Mouse (Mus musculus): ENCODE results near the gene Hibch. TPM values are rescaled to one million over a fixed set of nuclear protein-coding genes. Genes with fewer than 3 reads are reported as not detected.

Hibch gene
- 10 to 100 TPM; 17.0 to 22.7 (median 18.2) TPM for total RNA-seq (2022)

- DNase-seq (ENCODE audit: low spot score in 2 of 2), result peak; percentile 96 to 98
These were observed at the start of gene Hibch for GRCm38 (mm10) chr1:52844782-52845665. Gene Hibch (plus strand): TSS chr1:52844929.

- no peak for DNase-seq (ENCODE audit: low spot score in 2 of 2)
These were observed 48.8 kb upstream of the Hibch start for GRCm38 (mm10) chr1:52795927-52796326.

GRCm38 (mm10) chr1:52799056-52799726 is 45.5 kb upstream of the Hibch start:
- peak in 1 of 2 experiments; percentile 29 for DNase-seq (ENCODE audit: low spot score in 2 of 2)

DNA sequence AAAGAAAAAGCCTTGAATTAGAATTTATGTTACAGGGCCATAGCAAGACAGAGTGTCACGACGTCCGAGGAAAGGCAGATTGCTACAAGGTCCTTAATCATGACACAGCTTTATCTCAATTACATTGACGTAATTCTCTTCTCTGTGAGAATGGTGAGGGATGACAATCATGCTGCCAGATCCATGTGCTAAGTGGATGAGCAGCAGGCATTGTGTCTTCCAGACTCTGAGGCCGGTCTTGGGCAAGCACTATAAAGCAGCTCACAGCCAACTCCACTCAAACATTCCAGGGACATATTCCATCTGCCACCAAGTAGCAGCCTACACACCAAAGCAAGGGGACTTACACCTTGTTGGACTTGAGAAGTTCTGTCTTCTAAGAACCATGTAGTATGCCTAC is 45.0 kb upstream of the Hibch start:
- no peak for DNase-seq (ENCODE audit: low spot score in 2 of 2)

DNA sequence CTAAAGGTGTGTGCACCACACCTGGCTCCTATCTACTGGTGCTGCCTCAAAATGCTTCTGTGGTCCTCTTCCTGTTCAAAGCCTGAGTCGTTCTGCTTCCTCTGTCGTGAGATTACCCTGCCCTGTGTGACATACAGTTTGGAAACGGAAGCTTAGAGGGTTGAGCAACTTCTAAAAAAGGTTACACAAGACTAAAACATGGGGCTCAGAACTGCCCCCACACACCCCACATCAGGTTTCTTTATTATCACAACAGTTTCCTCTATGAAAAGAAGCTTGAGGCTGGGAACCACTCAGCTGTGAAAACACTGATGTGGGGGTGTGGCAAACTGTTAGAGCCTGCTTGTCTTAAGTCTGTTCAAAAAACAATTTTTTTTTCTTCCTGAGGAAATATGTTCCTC is 44.4 kb upstream of the Hibch start:
- no peak for DNase-seq (ENCODE audit: low spot score in 2 of 2)

DNA sequence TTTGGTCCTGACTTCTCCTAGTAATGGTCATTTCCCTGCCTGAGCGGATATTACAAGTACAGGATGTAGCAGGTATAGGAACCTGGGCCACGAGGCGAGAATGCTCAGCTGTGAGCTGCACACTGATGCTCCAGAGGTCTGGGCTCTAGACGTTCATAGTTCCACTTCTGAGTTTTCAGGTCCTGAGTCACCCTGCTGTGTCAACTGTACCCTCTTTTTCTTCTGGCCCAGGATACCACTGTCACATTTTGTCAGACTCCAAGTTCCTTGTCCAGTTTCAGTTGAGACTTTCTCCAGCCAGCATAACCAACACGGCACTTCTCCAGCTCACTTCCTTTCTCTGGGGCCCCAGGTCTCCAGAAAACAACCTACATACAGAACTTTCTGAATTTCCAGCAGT is 43.1 kb upstream of the Hibch start:
- no peak for DNase-seq (ENCODE audit: low spot score in 2 of 2)

- no peak for DNase-seq (ENCODE audit: low spot score in 2 of 2)
These were observed 42.2 kb upstream of the Hibch start for GRCm38 (mm10) chr1:52802406-52802975.

- DNase-seq (ENCODE audit: low spot score in 2 of 2), result no peak
These were observed 39.7 kb upstream of the Hibch start for GRCm38 (mm10) chr1:52805041-52805440.

- no peak for DNase-seq (ENCODE audit: low spot score in 2 of 2)
These were observed 36.3 kb upstream of the Hibch start for GRCm38 (mm10) chr1:52808456-52808855.

DNA sequence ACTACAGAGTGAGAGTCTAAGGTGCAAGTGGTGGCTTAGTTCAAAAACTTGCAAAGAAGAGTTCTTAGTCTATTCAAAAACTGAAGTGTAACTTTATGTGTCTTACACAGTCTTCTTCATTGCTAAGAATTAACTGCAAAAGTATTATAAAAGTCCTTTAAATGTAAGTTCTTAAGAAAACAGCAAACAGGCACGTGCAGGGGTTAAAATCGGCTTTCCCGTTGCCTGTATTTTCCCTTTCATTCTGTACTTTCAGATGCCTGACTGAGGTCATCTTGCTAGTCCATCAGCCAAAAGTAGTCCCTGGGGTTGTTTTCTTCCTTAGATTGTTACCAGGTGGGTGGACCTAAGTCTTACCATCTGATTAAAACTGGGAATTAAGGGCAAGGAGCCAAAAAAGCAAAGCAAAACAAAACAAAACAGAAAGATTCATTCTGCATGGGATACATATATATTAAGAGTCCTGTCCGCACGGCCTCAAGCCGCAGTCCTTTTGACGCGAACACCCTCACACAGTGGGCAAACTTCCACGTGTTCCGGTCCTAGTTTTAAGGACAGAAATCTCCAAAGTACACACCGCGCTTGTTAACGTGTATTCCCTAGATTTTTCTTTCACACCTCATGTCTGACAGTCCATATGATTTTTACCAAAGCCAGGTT is 28.4 kb upstream of the Hibch start:
- no peak for DNase-seq (ENCODE audit: low spot score in 2 of 2)

GRCm38 (mm10) chr1:52816910-52817812 is 27.6 kb upstream of the Hibch start, which contains the start of gene Inpp1:
Gene Inpp1 (minus strand): TSS chr1:52817688.
- peak; percentile 52 to 67 for DNase-seq (ENCODE audit: low spot score in 2 of 2)

- DNase-seq (ENCODE audit: low spot score in 2 of 2), result no peak
These were observed 26.9 kb upstream of the Hibch start for GRCm38 (mm10) chr1:52817813-52818147.

GRCm38 (mm10) chr1:52839099-52839498 is 5.6 kb upstream of the Hibch start:
- DNase-seq (ENCODE audit: low spot score in 2 of 2), result no peak

GRCm38 (mm10) chr1:52844354-52844753 is 375 bp upstream of the Hibch start:
- no peak for DNase-seq (ENCODE audit: low spot score in 2 of 2)

- DNase-seq (ENCODE audit: low spot score in 2 of 2), result no peak
These were observed 1.8 kb downstream of the Hibch start for GRCm38 (mm10) chr1:52846556-52846955.

- DNase-seq (ENCODE audit: low spot score in 2 of 2), result no peak
These were observed 4.7 kb downstream of the Hibch start for GRCm38 (mm10) chr1:52849422-52849821.

GRCm38 (mm10) chr1:52854029-52854428 is 9.3 kb downstream of the Hibch start:
- peak in 1 of 2 experiments; percentile 13 for DNase-seq (ENCODE audit: low spot score in 2 of 2)

GRCm38 (mm10) chr1:52855904-52856601 is 11.3 kb downstream of the Hibch start:
- no peak for DNase-seq (ENCODE audit: low spot score in 2 of 2)

GRCm38 (mm10) chr1:52864220-52864619 is 19.5 kb downstream of the Hibch start:
- DNase-seq (ENCODE audit: low spot score in 2 of 2), result no peak

GRCm38 (mm10) chr1:52866007-52866406 is 21.3 kb downstream of the Hibch start:
- no peak for DNase-seq (ENCODE audit: low spot score in 2 of 2)

Measured in layer of hippocampus, adult 8-10 months (tissue).